Mouse (Mus musculus): ENCODE measurements around the gene Bola1.

DNA sequence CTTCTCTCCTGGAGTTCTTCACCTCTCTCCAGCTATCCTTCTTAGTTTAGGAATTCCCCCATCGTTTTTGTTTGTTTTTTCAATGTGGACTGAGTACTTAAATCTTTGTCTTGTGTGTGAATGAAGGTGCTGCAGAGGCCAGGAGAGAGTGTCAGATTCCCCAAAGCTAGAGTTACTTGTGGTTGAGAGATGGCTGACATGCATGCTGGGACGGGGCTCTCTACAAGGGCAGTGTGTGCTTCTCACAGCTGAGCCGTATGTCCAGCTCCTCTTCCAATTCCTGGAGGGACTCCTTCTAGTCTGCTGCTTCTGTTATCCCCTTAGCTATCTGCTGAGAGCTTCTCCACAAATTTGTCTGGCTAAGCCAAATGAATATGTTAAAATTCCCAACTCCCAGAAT, 16.3 kb upstream of the Bola1 start:
- no peak for TF ChIP-seq CTCF (IDR thresholded peaks at IDR 0.05; ENCODE audit: borderline replicate concordance, extremely low read depth, insufficient read depth, insufficient read length)
- TF ChIP-seq POLR2A (IDR thresholded peaks at IDR 0.05; ENCODE audit: borderline replicate concordance, extremely low read depth, insufficient read depth, insufficient read length, poor library complexity, severe bottlenecking), result no peak

Data from brain, embryonic 14.5 days (tissue).